Mouse (Mus musculus): Measurements from ENCODE around the gene Tbx19. TPM values are rescaled to one million over a fixed set of nuclear protein-coding genes. Genes with fewer than 3 reads are reported as not detected.

The Tbx19 gene
- 0.20 to 1.6 TPM (median 0.72 TPM) in 4 replicates for total RNA-seq (2023)

DNA sequence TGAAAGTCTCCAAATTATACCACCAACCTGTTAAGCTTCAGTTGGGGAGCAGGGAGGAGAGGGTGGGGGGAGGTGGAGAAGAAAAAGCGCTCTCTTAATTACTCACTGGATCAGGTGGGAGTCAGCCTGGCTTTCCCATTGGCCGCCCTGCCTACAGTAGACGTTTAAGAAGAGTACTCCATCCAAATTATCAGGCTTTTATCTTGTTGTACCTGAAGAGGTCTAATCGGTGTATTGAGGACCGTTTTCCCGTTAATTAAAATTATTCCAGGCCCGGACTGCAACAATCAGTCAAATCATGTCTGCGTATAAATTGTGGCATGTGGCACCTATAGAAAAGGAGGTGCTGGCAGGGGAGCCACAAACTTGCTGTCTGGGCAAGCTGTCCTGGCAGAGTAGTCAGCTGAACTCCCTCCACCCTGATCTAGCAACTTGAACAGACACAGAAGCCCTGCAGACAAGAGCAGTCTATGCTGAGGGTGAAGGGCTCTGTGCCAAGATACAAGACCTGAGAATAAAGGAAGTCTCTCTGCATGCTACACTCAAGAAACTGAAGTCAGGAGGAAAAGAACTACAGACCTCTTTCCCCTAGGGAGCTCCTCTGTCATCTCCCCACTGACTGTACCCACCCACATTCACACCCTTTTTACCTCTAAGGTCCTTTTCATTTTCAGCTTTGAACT, at the start of gene Tbx19:
TSS of gene Tbx19 (minus strand) at position 51 of the 683 bp plus-strand sequence.

GRCm38 (mm10) chr1:165193880-165194661, 33.5 kb upstream of the Tbx19 start, which contains the start of gene Sft2d2:
Gene Sft2d2 (minus strand): TSS chr1:165194438.

Other genes with a start within 250 kb of the Tbx19 start
- gene Xcl1, start 225.2 kb downstream of the Tbx19 start, total RNA-seq (2023) = 1.3 to 5.2 TPM (median 3.9 TPM) in 4 replicates
- gene Sft2d2, start 33.7 kb upstream of the Tbx19 start, total RNA-seq (2023) = 29.2 to 31.1 TPM (median 29.8 TPM) in 4 replicates
- 36.3 to 46.7 TPM (median 41.9 TPM) in 4 replicates for gene Tiprl, start 76.2 kb upstream of the Tbx19 start, total RNA-seq (2023)
- gene Gpr161, start 135.0 kb upstream of the Tbx19 start, total RNA-seq (2023) = not detected in 4 replicates